Mouse (Mus musculus): ENCODE measurements around the gene Zfhx2. TPM values are rescaled to one million over a fixed set of nuclear protein-coding genes. Genes with fewer than 3 reads are reported as not detected.

Gene Zfhx2
- polyA plus RNA-seq, 1 experiment from 2014 or later, result 2.5 TPM

DNA sequence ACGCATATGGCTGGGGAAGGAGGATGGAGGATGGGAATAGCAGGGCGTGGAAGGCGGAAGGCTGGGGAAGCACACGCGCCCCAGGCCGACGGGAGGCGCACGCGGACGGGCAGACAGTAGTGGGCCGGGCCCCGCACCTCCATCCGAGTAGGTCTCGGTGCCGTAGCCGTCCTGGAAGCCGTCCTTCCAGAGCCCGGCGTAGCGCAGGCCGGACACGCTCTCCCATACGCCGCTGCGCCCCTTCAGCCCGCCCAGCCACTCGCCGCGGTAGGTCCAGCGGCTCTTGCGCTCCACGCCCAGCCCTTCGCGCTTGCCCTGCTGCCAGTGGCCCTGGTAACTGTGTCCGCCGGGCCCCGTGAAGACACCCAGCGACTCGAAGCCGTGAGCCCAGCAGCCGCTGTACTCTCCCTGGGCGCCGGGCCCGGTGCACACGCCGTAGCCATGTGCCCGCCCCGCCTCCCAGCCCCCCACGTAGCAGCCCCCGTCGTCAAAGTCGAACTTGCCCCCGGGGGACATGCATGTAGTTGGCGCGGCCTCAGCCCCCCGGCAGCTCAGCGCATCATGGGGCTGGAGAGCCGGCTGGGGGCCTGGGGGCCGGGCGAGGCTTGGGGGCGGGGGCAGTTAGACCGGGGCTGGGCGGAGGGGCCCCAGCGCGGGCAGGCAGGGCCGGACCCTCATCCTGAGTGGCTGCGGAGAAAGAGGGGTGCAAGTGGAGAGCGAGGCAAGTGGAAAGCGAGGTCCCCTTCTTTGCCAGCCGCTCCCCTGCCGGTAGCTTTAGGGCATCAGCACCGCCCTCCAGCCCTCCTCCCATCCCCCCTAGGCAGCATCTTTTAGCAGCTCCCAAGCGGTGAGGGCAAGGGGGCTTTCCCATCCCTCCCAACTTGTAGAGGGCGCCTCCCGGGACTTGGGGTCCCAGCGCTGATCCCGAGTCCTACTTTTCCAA is 22.9 kb upstream of the Zfhx2 start:
- Histone ChIP-seq H3K36me3 (no peaks in the 10 kb centered on the region), H3K9ac (peak overlapping the region; percentile 24; the same call in 1 of the 2 replicates), H3K27me3 (replicated peaks) (peaks cover 84% of the 10 kb centered on the region), H3K9me3 (replicated peaks) (no peaks in the 10 kb centered on the region), H3K4me3 (peak overlapping the region; percentile 55), H3K4me2 (peak overlapping the region; percentile 78), H3K27ac (no peak overlapping the region), H3K4me1 (peaks cover 19% of the 10 kb centered on the region)
- ATAC-seq, result peak; percentile 28; the same call in 1 of the 2 replicates
- 2% methylated on average over 71 of the region's 78 CpGs for WGBS (ENCODE audit: insufficient replicate concordance)

DNA sequence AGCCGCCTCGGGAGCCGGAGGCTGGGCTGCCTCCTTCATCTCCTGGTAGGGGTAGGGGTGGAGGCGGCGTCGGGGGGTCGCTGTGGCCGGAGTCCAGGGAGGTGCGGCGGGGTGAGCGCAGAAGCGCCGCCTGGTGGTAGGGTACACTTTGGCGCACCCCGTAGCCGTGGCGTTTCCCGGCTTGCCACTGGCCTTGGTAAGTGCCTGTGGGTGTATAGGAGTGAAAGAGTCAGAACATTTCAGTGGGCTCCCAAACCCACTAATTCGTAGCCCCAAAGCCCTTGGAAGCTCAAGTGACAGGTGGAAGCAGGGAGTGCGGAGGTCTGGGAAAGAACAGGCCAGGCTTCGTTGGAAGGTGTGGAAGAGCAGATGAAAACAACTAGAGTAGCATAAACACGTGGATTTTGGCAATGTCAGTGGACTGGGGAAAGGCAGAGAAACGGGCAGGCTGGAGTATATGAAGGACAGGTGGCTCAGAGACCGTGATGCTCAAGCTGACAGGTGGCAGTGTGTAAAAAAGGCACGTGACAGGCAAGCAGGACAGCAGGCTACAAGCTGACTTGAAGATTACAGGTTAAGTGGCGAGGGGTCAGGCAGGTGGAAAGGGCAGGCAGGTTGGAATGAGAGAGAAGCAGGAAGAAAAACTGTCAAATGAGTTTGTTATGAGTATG is 22.0 kb upstream of the Zfhx2 start:
- 5% methylated on average over 26 of the region's 26 CpGs for WGBS (ENCODE audit: insufficient replicate concordance)
- Histone ChIP-seq H3K36me3 (no peaks in the 10 kb centered on the region), H3K4me3 (peak overlapping the region; percentile 55), H3K9ac (no peak overlapping the region), H3K4me1 (peaks cover 19% of the 10 kb centered on the region), H3K4me2 (peak overlapping the region; percentile 78), H3K27me3 (replicated peaks) (peaks cover 93% of the 10 kb centered on the region), H3K27ac (no peak overlapping the region), H3K9me3 (replicated peaks) (no peaks in the 10 kb centered on the region)
- no peak for ATAC-seq

DNA sequence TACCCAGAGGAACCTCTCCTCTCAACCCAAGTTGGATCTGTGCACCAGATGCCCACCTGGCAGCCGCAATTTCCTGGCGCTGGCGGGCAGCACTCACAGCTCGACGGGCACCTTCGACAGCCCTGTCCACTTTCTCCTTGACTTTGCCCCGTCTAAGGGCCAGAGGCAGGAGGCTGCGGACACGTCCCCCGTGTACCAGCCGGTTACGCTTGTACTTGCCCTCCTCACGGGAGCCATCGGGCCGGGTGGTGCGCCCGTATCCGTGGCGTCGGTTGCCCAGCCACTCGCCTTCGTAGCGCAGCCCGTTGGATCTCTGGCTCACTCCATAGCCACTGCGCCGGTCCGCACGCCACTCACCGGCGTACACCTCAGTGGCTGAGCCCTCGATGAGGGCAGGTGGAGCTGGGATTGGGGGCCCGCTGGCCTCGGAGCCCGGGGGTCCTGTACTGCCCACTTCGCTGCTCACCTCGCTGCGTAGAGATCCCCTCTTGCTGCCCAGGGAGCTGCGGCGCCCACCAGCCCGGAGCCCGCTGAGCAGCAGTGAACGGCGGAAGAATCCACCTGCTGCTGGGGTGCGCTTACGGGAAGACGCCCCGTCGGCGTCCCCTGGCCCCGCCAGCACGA is 21.3 kb upstream of the Zfhx2 start:
- Histone ChIP-seq H3K9ac (no peak overlapping the region), H3K9me3 (replicated peaks) (no peaks in the 10 kb centered on the region), H3K4me3 (no peak overlapping the region), H3K4me1 (peaks cover 20% of the 10 kb centered on the region), H3K27me3 (replicated peaks) (peaks cover 99% of the 10 kb centered on the region), H3K27ac (no peak overlapping the region), H3K4me2 (no peak overlapping the region; the same call in 1 of the 2 replicates), H3K36me3 (no peaks in the 10 kb centered on the region)
- no peak for ATAC-seq
- WGBS (ENCODE audit: insufficient replicate concordance), result 55% methylated on average over 51 of the region's 51 CpGs

DNA sequence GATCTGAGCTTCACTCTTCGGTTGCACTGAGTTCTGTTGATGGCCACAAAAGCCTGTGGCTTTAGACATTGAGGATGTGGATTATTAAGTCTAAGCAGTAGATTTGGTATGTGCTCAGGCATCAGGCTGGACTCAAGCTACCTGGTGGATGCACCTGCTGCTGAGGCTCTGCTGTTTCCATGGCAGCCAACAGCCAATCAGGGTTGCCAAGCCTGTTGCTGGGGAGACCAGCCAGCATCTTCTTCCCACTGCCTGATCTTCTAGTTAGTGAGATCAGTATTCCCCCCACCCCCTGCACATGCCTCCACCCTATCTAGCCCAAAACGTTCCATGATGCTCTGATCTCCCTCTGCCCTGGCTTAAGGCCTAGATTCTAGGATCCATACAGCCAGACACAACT is 19.6 kb upstream of the Zfhx2 start:
- H3K27me3 ChIP-seq (replicated peaks), result peaks cover 96% of the 10 kb centered on the region
- no peaks in the 10 kb centered on the region for H3K36me3 ChIP-seq
- no peak overlapping the region for H3K27ac ChIP-seq
- peaks cover 33% of the 10 kb centered on the region for H3K4me1 ChIP-seq
- H3K4me2 ChIP-seq, result no peak overlapping the region
- no peak for ATAC-seq
- no peak overlapping the region for H3K4me3 ChIP-seq
- no peaks in the 10 kb centered on the region for H3K9me3 ChIP-seq (replicated peaks)
- WGBS (ENCODE audit: insufficient replicate concordance), result 66% methylated on average over 2 of the region's 2 CpGs
- H3K9ac ChIP-seq, result no peak overlapping the region

DNA sequence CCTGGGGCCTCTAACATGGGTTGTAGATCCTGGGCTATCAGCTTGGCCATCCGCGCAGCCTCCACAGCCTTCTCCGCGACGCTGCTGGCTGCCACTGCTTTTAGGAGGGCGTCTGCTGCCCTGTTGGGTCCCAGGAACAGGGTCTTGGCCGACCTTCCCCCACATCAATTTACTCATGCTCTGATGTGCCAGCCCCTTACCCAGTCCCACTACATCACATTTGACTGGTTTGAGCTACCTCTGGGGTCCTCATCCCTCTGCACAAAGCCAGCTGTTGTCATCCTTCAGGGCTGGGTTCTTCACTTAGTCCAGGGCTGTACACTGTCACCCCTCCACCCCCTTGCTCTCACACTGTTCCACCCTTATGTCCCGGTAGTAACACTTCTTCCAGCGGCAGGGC is 18.0 kb upstream of the Zfhx2 start:
- H3K9ac ChIP-seq, result no peak overlapping the region; the same call in 1 of the 2 replicates
- H3K4me1 ChIP-seq, result peaks cover 40% of the 10 kb centered on the region
- H3K27ac ChIP-seq, result no peak overlapping the region
- H3K9me3 ChIP-seq (replicated peaks), result no peaks in the 10 kb centered on the region
- H3K36me3 ChIP-seq, result no peaks in the 10 kb centered on the region
- ATAC-seq, result no peak
- H3K4me2 ChIP-seq, result no peak overlapping the region
- 16% methylated on average over 9 of the region's 9 CpGs for WGBS (ENCODE audit: insufficient replicate concordance)
- H3K27me3 ChIP-seq (replicated peaks), result peaks cover 80% of the 10 kb centered on the region
- H3K4me3 ChIP-seq, result no peak overlapping the region

DNA sequence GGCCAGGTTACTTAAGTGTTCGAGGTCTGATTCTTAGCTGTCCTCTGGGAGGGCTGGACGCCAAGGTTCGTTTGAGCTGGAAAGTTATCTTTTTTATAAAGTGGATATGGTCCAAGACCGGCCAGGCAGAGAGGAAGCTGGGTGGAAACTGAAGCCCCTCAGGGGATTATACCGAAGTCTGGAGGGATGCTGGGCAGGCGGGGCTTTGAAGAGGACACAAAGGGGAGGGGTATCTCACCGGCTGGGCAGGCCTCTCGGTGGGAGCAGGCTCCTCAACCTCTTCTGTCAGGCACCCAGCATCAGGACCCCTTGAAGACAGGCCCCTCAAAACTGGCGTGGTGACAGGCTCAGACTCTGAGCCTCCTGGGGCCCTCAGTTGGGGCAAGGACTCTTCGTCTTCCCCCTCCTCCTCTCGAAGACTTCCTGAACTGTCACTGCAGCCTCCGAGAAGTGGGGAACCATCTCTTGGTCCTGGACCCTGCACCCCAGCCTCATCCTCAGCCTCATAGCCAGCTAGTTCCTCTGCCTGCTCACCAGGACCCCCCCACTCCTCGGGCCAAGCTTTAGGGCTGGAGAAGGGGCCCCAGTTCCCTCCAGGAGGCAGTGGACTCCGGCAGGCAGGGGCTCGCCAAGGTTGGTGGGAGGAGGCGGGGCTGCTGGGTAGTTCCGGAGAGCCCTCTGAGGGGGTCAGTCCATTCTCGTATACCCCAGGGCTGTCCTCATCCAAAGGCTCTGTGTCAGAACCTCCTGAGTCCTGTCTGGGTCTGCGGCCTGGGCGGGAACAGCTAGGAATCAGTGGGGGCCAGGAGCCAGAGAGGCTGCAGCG is 17.1 kb upstream of the Zfhx2 start:
- H3K4me2 ChIP-seq, result no peak overlapping the region
- WGBS (ENCODE audit: insufficient replicate concordance), result 20% methylated on average over 21 of the region's 21 CpGs
- H3K9ac ChIP-seq, result no peak overlapping the region
- H3K9me3 ChIP-seq (replicated peaks), result no peaks in the 10 kb centered on the region
- peaks cover 72% of the 10 kb centered on the region for H3K27me3 ChIP-seq (replicated peaks)
- H3K4me1 ChIP-seq, result peaks cover 38% of the 10 kb centered on the region
- H3K36me3 ChIP-seq, result peaks cover 6% of the 10 kb centered on the region; the same call in 1 of the 2 replicates
- H3K27ac ChIP-seq, result no peak overlapping the region
- no peak for ATAC-seq
- H3K4me3 ChIP-seq, result no peak overlapping the region

DNA sequence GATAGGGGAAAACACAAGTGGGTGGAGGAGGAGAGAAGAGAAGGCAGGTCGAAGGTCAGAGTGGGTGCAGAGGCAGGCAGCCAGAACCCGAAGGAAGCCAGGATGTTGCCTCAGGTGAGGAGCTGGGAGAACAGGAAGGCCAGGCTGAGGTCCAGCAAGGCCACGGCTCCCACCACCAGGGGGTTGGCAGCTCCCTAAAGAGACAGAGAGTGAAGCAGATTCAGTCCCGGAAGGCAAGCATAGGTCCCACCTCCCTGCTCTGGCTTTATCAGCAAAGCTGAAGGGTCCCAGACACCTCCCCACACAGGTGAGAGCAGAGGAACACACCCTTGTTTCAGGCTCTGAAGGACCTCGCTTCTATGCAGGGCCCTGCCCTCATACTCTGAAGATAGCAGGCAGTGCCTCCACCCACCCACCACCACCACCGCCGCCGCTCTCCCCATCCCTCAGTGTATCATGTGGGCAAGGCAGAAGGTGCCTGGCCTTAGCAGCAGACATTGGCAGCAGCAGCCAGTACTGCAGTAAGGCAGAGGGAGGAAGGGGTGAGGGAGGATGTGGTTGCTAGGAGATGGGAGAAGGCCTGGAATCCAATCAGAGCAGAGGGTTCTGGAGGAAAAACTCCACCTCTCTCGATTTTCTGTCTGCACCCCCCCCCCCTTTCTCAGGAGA is 16.2 kb upstream of the Zfhx2 start:
- Histone ChIP-seq H3K9ac (no peak overlapping the region), H3K36me3 (peaks cover 14% of the 10 kb centered on the region), H3K9me3 (replicated peaks) (no peaks in the 10 kb centered on the region), H3K4me2 (no peak overlapping the region), H3K4me3 (no peak overlapping the region), H3K27ac (no peak overlapping the region), H3K27me3 (replicated peaks) (peaks cover 63% of the 10 kb centered on the region), H3K4me1 (peaks cover 32% of the 10 kb centered on the region)
- WGBS (ENCODE audit: insufficient replicate concordance), result 31% methylated on average over 9 of the region's 9 CpGs
- no peak for ATAC-seq

DNA sequence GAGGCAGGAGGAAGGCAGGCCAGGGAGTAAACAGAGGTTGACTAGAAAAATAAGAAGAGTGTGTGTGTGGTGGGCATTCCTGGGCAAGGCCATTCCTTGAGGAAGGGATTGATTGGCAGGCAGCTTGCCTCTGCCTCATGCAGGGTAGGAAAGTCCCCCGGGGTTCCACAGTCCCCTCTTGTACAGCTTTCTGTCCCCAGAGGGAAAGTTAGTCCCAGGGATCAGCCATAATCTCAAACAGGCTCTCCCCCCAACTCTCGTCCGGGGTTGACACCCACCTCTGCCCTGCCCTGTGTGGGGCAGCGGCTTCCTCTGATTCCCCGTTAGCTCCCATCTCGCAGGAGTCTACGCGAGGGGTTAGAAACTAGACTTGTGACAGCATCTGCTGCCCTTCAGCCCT is 14.9 kb upstream of the Zfhx2 start:
- H3K36me3 ChIP-seq, result peaks cover 28% of the 10 kb centered on the region
- ATAC-seq, result no peak
- peaks cover 32% of the 10 kb centered on the region for H3K4me1 ChIP-seq
- 71% methylated on average over 8 of the region's 8 CpGs for WGBS (ENCODE audit: insufficient replicate concordance)
- H3K4me3 ChIP-seq, result no peak overlapping the region
- peak overlapping the region; percentile 94 for H3K4me2 ChIP-seq
- H3K27ac ChIP-seq, result peak overlapping the region; percentile 63; the same call in 1 of the 2 replicates
- no peaks in the 10 kb centered on the region for H3K9me3 ChIP-seq (replicated peaks)
- peak overlapping the region; percentile 67; the same call in 1 of the 2 replicates for H3K9ac ChIP-seq
- peaks cover 50% of the 10 kb centered on the region for H3K27me3 ChIP-seq (replicated peaks)

DNA sequence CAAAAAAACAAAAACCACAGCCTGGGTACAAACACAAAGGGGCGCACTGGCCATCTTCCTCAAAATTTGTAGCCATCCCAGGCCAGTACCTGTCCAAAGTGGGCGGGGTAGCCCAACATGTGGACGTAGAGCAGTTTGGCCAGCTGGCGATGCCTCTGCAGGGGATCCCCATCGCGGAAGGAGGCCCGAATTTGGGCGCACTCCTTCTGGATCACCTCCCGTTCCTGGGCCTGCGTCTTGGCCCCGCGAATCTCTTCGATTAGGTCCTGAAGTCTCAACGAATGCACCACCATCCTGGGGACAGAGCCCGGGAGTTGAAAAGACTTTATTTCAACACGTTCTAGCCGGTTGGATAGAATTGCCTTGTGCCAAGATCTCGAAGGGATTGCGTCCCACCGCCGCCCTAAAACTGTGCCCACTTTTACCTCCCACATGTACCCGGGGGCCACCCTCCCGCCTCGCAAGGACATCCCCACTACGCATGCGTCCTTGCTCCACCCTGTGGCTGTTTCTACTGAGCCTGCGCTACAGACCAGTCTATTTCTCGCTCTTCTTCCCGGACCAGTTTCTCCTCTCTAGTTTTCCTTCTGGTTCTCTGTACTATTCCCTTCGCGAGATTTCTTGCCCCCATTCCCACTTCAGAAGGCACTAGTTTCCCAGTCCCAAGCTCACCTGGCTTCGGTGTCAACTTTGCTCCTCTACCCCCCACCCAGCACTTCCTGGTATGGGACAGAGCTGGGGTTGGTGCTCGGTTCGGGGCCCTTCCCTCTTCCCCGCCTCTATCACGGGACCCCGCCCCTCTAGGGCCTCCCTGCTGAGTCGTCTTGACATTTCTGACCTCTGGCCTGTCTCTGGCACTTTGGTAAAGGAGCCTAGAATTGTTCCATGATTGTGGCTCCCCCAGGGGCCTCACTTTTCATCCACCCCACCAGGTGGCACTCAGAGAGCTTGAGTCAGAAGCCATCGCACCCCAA is 14.0 kb upstream of the Zfhx2 start, which contains the start of gene Ap1g2:
Gene Ap1g2, minus strand, starts transcription at position 758 of the 974 bp plus-strand sequence.
- peak within 1 kb of the TSS; percentile 67 for H3K9ac ChIP-seq
- H3K27me3 ChIP-seq (replicated peaks), result peaks cover 42% of the 10 kb centered on the region
- no peaks in the 10 kb centered on the region for H3K9me3 ChIP-seq (replicated peaks)
- peak within 1 kb of the TSS; percentile 94 for H3K4me2 ChIP-seq
- peak within 1 kb of the TSS; percentile 63 for H3K27ac ChIP-seq
- ATAC-seq, result peak; percentile 95
- H3K36me3 ChIP-seq, result peaks cover 33% of the 10 kb centered on the region
- WGBS (ENCODE audit: insufficient replicate concordance), result 1% methylated on average over 39 of the region's 39 CpGs
- peak within 1 kb of the TSS; percentile 61 for H3K4me3 ChIP-seq
- H3K4me1 ChIP-seq, result peaks cover 32% of the 10 kb centered on the region

DNA sequence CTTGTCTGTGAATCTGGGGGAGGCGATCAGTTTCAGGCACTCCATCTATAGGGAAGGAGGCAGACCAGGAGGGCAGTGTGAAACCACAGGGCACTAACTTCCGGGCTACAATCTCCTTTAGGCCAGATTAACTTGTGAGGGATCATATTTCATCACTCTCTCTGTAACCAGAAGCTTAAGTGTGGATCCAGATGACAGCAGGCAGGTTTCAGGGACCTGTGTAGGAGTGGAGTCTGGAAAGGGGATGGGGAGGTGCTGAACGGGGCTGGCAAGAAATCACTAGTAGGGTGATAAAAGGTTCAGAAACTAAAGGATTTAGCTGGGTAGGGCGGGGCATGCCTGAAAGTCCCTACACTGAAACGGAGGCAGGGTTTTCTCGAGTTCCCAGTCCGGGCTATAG is 13.3 kb upstream of the Zfhx2 start:
- peaks cover 32% of the 10 kb centered on the region for H3K4me1 ChIP-seq
- 7% methylated on average over 7 of the region's 7 CpGs for WGBS (ENCODE audit: insufficient replicate concordance)
- H3K27ac ChIP-seq, result peak overlapping the region; percentile 63; the same call in 1 of the 2 replicates
- H3K36me3 ChIP-seq, result peaks cover 41% of the 10 kb centered on the region
- H3K27me3 ChIP-seq (replicated peaks), result peaks cover 34% of the 10 kb centered on the region
- H3K4me3 ChIP-seq, result peak overlapping the region; percentile 61
- no peaks in the 10 kb centered on the region for H3K9me3 ChIP-seq (replicated peaks)
- no peak for ATAC-seq
- peak overlapping the region; percentile 67 for H3K9ac ChIP-seq
- H3K4me2 ChIP-seq, result peak overlapping the region; percentile 94

Measured in liver, embryonic 12.5 days (tissue).